Mouse (Mus musculus): Measurements from ENCODE around the gene Chek2. TPM values are rescaled to one million over a fixed set of nuclear protein-coding genes. Genes with fewer than 3 reads are reported as not detected.
"Not testable (repeated sequence)": the region's sequence is repeated elsewhere in the genome, so short reads cannot be mapped to it uniquely, and the experiment has no call there.

Gene Chek2
- total RNA-seq, 2 experiments from 2014 or later: 22.7 to 24.0 TPM

DNA sequence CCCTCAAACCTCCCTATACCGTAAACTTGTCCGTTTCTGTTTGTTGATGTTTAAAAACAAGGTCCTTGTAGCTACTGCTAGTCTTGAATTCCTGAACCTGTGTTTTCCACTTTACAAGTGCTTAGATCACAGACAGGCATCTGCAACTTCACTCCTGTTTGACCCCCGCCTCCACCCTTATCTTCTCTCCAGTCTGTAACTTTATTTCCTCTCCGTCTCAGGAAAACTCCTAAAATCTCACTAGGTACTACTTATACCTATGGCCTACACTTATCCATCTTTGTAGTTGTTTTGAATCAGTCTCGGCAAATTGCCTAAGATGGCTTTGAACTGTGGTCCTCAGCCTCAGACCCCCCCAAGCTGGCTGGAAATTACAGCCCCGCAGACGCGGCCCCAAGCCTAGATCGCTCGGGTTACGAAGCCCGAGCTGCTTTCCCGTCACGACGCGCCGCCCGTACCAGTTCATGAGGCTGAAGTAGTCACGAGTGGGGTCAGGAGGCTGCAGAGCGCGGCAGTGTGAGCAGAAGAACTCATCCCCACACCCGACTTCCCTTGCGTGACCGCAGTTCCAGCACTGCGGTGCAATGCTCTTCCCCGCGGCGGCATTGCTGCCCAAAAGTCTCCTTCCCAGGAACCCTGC is 621 bp upstream of the Chek2 start:
- ATAC-seq (ENCODE audit: poor library complexity, severe bottlenecking): peak; percentile 69

DNA sequence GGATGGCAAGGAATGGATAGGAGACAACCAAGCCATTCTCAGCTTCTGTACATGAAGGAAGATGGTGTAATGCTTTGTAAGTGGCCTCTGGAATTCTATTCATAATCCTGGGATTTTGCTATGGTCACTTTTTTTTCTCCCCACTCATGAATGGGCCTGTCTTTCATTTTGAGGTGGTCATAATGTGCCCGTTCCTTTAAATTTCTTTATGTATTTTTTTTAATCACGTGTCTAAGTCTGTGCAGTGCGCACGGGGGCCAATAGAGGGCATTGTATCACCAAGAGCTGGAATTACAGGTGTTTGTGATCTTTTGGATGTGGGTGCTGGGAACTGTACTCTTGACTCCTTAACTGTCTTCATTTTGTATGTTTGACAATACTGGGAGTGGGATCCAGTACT is 686 bp downstream of the Chek2 start:
- ATAC-seq (ENCODE audit: poor library complexity, severe bottlenecking): no peak

DNA sequence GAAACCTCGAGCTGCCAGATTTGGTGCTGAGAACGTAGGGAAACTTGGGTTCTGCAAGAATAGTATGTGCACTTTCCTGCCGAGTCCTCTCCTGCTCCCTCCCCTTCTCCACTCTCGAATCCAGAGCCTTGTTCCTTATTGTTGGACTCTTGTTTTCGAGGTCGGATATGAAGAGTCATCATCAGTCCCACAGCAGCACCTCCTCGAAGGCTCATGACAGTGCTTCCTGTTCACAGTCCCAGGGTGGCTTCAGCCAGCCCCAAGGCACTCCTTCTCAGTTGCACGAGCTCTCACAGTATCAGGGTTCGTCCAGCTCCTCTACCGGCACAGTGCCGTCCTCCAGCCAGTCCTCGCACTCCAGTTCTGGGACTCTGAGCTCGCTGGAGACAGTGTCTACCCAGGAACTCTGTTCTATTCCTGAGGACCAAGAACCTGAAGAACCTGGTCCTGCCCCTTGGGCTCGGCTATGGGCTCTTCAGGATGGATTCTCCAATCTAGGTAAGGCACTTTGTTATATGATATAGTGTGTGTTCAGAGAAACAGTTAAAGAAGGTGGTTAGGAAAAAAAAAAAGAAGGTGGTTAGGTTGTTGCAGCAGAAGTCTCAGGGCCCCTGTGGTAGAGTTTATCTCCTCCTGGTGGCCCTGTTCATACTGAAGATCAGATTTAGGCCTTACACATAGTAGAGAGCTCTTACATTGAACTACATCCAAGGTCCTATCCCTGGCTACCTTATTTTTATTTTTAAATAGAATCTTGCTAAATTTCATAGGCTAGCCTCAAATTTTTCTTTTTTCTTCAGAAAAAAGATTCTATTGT is 1.5 kb downstream of the Chek2 start:
- no peak for ATAC-seq (ENCODE audit: poor library complexity, severe bottlenecking)

DNA sequence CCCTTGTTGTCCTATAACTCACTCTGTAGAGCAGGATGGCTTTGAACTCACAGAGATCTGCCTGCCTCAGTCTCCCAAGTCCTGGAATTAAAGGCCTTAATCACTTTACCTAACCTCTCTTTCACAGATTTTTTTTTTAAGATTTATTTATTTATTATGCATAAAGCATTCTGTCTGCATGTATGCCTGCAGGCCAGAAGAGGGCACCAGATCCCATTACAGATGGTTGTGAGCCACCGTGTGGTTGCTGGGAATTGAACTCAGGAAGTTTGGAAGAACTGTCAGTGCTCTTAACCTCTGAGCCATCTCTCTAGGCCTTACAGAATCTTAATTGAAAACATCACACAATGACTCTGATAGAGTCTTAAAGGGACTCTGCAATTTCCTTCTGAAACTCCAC is 13.2 kb downstream of the Chek2 start:
- ATAC-seq (ENCODE audit: poor library complexity, severe bottlenecking): no peak

DNA sequence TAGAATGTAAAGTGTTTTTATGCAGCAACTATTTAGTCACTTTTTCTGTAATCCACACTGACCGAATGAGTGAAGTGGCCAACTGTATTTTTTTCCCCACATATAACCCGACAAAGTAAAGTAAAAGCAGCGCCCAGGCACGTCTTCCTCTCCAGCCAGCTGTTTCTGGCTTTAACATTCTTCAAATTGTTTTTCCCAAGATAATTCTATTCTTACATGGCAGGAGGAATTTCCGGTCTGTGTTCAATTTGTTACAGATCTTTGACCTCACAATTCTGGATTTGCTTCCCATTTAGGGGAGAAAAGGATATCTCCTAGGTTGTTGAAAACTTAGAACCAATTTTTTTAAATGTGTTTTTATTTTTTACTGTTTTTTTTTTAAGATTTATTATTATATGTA is 17.3 kb downstream of the Chek2 start:
- no peak for ATAC-seq (ENCODE audit: poor library complexity, severe bottlenecking)

DNA sequence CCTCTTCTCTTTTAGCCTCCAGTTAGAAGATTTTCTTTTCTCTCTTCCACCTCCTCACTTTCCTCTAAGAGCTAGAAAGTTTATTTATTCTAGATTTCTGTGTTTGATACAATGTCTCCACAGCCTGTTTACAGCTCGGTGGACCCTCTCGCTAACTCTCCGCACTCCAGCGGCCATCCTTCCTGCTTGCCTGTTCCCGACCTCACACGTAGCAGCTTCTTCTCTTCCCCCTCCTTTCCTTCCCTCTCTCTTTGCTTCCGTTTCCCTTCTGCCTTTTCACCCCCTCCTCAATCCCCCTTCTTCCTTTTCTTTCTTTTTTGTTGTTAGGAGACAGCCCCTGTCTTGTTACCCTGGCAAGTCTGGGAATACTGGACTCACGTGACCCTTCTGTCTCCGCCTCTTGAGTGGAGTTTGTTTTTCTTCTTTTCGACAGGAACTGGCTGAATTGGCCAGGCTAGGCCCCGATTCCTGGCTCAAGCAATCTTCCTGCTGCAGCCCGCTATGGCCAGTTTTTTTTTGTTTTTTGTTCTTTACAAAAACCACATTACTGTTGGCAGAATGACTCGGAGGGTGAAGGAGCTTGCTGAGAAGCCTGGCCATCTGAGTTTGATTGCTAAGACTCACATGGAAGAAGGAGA is 19.4 kb downstream of the Chek2 start:
- ATAC-seq (ENCODE audit: poor library complexity, severe bottlenecking): no peak

DNA sequence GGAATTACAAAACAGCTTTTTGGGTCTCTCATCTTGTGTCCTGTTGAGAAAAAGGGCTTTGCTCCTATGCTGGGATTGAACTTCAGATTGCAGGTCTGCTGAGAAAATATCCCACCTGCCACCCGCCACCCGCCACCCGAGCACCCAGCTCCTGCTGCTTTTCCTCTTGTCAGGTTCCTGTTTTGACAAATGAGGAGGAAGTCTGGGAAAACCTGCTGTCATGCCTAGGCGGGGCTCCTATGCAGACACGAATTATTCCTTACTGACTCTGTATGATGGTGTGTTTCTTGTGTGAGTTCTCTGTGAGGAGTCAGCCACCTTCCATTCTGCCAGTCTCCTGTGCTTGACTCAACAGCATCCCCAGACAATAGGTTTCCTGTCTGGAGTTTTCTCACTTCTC is 20.7 kb downstream of the Chek2 start:
- ATAC-seq (ENCODE audit: poor library complexity, severe bottlenecking): no peak

DNA sequence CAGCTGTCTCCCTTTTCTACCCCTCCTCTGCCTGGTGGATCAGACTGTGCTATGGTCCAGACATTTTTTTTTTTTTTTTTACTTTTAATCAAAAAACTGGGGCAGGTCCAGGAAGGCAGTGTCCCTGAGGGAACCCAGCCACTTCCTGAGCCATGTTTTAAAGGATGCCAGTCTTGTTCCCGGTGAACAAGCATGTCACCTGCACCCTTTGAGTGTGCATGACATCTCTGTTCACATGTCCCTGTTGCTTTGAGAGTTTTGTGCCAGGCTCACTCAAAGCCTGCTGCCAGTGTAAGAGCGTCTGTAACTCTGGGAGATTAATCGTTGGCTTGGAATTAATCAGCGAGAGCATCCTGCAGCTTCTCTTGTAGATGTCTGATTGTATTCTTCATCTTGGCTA is 28.7 kb downstream of the Chek2 start:
- ATAC-seq (ENCODE audit: poor library complexity, severe bottlenecking): no peak

DNA sequence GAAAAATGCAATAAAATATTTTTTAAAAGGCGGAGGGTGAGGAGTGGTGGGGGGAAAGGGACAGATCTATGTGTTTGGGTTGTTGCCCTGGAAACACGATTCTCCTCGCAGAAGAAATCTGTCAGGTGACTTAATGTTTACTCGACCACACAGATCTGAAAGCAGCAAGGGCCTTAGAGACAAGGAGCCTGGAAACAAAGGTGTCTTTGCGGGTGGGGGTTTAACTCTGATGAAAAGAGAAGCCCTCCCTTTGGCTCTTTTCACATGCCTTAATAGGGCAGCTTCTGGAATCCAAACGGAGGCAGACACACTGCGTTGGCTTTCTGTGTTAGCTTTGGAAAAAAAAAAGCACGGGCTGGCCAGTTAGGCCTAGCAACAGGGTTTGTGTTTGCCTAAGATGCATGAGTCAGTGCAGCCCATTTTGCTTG is 29.5 kb downstream of the Chek2 start:
- ATAC-seq (ENCODE audit: poor library complexity, severe bottlenecking): no peak

DNA sequence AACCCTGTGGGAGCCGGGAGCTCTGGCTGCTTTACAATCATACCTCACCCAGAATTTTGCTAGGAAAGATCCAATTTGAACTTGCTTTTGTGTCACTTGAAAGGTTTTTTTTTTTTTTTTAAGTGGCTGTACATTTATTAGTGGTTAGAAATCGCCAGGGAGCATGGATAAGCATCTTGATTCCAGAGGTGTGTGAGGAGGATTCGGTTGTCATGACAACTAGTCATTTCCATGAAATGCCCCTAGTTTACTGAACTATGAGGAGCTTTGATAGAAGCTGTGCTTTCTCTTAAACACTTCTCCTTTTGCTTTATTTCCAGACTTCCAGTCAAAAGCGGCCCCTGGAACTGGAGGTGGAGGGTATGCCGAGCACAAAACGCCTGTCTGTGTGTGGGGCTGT is 33.4 kb downstream of the Chek2 start:
- ATAC-seq (ENCODE audit: poor library complexity, severe bottlenecking): no peak

DNA sequence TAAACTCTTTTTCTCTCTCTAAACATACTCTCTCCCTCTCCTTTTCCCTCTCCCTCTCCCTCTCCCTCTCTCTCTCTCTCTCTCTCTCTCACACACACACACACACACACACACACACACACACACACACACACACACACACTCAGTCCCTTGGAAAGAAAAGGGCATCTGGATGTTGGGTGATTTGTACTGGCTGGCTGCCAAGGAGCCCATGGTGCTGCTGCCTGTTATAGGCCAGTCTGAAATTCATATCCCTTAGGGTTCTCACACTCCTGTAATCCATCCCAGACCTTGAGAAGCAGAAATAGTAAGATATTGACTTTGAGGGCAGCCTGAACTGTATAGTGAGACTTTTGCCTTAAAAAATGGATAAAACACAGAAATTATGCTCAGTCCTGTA is 34.9 kb downstream of the Chek2 start:
- ATAC-seq (ENCODE audit: poor library complexity, severe bottlenecking): no peak

DNA sequence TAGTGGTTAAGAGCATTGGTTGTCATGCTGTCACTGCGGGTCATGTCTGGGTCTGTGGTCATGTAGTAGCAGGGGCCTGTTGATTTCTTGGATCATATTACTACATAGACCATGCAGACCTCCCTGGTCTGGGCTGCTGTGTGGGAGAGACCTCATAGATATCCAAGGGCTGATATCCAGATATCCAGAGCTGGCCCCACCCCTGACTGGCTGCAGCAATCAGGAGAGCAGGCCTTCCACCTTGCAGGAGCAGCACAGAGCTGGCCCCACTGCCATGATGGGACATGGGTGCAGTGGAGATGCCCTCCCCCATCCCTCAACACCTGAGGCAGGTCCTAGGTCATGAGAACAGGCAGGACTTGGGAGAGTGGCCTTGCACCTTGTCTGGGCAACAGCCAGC is 35.5 kb downstream of the Chek2 start:
- ATAC-seq (ENCODE audit: poor library complexity, severe bottlenecking): no peak

DNA sequence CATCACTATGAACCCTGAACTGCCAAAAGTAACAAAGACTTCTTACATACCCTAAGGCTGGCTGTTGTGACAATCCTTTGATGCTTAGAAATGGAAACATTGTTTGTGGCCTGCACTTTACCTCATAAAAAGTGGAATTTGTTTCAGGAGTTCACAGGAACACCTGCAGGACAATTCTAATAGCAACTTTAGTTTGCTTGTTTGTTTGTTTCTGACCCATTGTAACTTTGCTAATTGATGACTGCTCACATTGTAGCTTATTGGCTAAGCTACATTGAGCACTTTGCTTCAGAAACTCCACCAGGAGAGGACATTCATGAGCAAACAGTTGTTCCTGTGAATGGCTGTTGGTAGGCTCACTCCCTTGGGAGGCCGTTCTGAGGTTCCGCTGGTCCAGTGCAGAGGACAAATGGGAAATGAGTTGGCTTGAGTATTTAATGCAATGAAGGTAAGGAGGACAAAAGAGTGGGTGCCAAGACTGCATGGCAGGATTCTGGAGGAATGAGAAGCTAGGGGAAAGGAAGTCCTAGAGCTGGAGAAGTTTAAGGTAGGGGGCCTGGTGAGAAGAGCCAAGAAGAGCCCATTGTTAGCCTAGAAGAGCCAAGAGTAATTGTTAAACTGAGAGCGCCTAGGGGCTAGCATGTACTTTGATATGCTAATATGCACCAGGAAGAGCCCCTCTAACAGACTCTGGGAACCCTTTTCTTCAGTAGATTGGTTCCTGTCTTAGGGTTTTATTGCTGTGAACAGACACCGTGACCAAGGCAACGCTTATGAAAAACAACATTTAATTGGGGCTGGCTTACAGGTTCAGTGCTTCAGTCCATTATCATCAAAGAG is 38.1 kb downstream of the Chek2 start:
- no peak for ATAC-seq (ENCODE audit: poor library complexity, severe bottlenecking)

DNA sequence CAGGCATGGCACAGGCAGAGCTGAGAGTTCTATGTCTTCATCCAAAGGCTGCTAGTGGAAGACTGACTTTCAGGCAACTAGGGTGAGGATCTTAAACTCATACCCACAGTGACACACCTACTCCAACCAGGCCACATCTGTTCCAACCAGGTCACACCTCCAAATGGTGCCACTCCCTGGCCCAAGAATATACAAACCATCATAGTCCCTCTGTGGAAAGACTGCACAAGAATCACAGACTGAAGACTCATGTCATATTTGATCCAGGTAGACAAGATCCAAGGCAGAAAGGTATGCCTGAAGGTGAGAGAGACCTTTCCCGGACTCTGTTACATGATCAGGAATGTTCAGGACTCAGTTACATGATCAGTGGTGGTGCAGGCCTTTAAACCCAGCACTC is 38.7 kb downstream of the Chek2 start:
- not testable (repeated sequence) for ATAC-seq (ENCODE audit: poor library complexity, severe bottlenecking)

DNA sequence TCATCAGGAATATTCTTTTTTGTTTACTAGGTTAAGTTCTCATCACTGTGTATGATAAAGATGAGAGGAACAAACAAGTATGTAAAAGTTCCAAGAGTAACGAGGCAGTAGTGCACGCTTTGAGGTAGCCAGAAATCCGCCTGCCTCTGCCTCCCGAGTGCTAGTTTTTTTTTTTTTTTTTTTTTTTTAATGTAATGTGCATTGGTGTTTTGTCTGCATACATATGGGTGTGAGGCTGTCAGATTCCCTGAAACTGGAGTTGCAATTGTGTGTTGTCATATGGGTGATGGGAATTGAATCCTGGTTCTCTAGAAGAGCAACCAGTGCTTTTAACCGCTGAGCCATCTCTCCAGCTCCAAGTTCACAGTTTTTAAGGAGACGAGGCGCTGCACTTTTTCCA is 39.3 kb downstream of the Chek2 start:
- no peak for ATAC-seq (ENCODE audit: poor library complexity, severe bottlenecking)

DNA sequence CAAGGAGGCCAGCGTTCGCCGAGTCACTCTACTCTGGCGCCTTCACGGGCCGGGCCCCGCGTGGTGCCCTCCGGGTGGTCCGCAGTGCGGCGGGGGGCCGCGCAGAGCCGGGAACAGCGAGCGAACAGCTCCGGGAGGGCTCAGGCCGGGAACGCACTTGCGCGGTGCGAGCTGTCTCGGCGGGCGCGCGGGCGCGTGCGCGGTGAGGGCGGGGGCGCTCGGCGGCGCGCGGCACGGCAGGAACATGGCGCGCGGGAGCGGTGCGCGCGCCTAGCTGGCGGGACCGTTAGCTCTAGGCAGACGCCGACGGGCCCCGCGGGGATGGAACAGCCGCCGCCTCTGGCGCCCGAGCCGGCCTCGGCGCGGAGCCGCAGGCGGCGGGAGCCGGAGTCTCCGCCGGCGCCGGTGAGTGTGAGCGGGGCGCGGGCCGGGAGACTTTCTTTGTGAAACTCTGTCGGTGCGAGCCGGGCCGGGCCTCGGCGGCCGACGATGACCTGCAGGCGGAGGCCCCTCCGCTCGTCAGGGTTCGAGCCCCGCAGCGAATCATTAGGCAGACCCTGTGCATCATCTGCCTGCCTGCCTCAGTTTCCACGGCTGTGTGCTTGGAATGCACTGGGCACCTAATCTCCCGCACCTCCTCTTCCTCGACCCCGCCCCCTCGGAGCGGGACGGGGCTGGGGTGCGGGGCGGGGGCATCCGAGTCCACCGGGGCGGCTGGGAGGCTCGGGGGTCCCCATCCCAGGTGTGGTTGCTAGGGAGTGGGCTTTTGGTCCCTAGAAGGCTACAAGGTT is 40.0 kb downstream of the Chek2 start, which contains the start of gene Ttc28:
Gene Ttc28 (plus strand): TSS at position 220 of the 791 bp plus-strand sequence.
- ATAC-seq (ENCODE audit: poor library complexity, severe bottlenecking): peak; percentile 90

DNA sequence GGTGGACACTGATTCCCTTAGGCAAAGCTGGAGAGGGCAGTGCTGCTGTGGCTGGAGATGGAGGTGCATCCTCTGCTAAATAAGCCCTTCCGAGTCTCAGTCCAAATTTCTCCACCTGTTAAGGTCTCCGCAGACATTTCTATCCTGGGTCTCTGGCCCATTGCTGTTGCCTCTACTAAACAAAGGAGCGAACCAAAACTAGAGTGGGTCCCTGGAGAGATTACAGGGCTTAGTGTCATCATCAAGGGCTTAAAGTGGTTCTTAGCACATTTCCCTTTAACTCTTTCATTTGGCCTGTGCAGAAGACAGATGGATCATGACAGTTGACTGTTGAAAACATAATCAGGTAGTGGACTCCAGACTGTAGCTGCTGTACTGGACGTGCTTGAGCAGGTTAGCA is 48.8 kb downstream of the Chek2 start:
- ATAC-seq (ENCODE audit: poor library complexity, severe bottlenecking): no peak

DNA sequence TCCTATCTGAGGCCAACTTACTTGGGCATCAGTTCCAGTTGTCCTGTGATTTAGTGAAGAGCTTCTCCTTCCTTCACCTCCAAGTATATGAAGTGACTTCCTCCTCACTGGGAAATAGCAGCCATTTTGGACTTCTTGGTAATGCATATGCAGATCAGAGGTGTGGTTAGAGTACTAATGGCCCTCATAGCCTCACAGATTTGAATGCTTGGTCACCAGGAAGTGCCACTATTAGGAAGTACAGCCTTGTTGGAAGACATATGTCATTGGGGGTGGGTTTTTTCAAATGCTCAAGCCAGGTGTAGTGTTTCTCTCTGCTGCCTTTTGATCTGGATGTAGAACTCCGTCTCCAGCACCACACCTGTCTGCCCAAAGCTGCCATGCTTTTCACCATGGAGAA is 50.2 kb downstream of the Chek2 start:
- ATAC-seq (ENCODE audit: poor library complexity, severe bottlenecking): no peak

DNA sequence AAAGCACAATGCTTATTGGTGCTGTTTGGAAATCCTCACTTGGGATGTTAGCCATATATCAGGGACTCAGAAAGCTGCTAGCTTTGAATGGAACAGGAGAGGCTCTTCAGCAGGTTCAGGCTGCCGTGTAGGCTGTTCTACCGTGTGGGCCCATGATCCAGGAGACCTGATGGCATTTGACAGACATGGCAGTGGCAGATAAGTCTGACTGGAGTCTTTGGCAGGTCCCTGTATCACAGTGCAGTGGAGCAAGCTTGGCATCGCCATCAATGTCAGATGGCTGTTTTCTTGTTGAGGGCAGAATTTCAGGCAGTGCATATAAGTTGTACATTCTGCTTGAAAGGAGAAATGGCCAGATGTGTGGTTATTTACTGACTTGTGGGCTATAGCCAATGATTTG is 50.8 kb downstream of the Chek2 start:
- ATAC-seq (ENCODE audit: poor library complexity, severe bottlenecking): no peak

DNA sequence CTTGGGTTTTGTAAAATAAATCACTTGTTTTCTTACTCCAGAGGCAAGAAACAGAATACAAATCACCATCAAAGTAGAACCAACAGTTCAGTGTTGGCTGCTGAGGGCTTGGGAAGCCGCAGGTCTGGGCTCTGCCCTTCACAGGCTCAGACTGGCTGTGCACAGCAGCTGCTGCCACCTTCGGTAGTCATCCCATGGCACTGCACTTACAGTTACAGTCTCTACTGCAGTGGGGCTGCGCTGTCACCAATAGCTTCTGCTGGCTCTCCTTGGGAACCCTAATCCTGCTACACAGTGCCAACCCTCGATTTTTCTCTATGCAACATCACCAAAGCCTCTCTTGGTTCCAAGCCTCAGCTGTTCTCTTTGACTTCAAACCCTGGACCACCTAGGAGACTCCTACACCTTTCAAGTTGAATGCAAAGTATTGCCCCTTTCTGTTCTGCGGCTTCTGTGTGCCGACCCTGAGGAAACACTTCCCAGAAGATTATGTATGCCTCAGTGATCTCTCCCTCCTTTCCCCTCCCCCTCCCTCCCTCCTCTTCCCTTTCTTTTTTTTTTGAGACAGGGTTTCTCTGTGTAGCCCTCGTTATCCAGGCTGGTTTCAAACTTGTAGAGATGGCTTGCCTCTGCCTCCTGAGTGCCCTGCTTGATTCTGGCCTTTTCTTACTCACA is 57.5 kb downstream of the Chek2 start:
- ATAC-seq (ENCODE audit: poor library complexity, severe bottlenecking): no peak
